Mouse (Mus musculus): ENCODE results near the gene Dld.
A peak's percentile ranks its signal among the peaks of the same experiment; 100 is the strongest.

Gene Dld

GRCm38 (mm10) chr12:31294996-31295395 lies 56.3 kb downstream of the Dld start:
- DNase-seq (ENCODE audit: inconsistent ontology term), result no peak

- peak; percentile 71 for DNase-seq (ENCODE audit: inconsistent ontology term)
These were observed 56.7 kb downstream of the Dld start for GRCm38 (mm10) chr12:31294526-31294925.

- no peak for DNase-seq (ENCODE audit: inconsistent ontology term)
These were observed 57.7 kb downstream of the Dld start for GRCm38 (mm10) chr12:31293361-31294142.

- DNase-seq (ENCODE audit: inconsistent ontology term), result peak; percentile 78
These were observed 60.3 kb downstream of the Dld start for GRCm38 (mm10) chr12:31290951-31291350.

- DNase-seq (ENCODE audit: inconsistent ontology term), result no peak
These were observed 62.2 kb downstream of the Dld start for GRCm38 (mm10) chr12:31289046-31289445.

- no peak for DNase-seq (ENCODE audit: inconsistent ontology term)
These were observed 67.6 kb downstream of the Dld start for GRCm38 (mm10) chr12:31283617-31284136.

- DNase-seq (ENCODE audit: inconsistent ontology term), result no peak
These were observed 68.1 kb downstream of the Dld start for GRCm38 (mm10) chr12:31283131-31283530.

GRCm38 (mm10) chr12:31282241-31282640 lies 69.0 kb downstream of the Dld start:
- no peak for DNase-seq (ENCODE audit: inconsistent ontology term)

Measured in Muller cell, postnatal 12 days (primary cell).